Mouse (Mus musculus) right cerebral cortex, postnatal 10 days (tissue): ENCODE data around the gene Blvra.
A peak's percentile ranks its signal among the peaks of the same experiment; 100 is the strongest.
"Not testable (repeated sequence)": the region's sequence is repeated elsewhere in the genome, so short reads cannot be mapped to it uniquely, and the experiment has no call there.

ENCODE experiments used
- DNase-seq, 2 experiments: peaks; one replicate each; pipeline ENCODE4 v3.0.0; 2021; ENCODE audit warnings: low spot score in 2 of 2

Blvra gene

DNA sequence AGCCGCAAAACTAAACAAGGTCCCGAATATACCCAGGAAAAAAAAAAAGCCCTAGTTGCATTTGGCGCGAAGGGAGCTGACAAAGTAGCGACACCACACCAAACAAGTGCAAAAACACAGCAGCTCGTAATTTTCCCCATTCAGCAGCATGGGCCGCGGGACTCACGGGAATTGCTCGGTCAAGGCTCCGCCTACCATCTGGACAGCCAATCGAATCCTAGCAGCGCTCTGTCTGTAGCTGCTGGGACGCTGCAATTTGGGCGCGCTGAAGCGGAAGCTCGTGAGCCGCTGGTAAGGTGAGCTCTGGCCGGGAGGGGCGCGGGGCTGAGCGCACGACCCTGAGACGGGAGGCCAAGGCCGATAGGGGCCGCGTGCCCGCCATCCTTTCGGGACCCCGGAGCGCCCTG lies at the start of gene Blvra:
Gene Blvra (plus strand): TSS at position 231 of the 407 bp plus-strand sequence.
- DNase-seq: peak; percentile 92 to 94

DNA sequence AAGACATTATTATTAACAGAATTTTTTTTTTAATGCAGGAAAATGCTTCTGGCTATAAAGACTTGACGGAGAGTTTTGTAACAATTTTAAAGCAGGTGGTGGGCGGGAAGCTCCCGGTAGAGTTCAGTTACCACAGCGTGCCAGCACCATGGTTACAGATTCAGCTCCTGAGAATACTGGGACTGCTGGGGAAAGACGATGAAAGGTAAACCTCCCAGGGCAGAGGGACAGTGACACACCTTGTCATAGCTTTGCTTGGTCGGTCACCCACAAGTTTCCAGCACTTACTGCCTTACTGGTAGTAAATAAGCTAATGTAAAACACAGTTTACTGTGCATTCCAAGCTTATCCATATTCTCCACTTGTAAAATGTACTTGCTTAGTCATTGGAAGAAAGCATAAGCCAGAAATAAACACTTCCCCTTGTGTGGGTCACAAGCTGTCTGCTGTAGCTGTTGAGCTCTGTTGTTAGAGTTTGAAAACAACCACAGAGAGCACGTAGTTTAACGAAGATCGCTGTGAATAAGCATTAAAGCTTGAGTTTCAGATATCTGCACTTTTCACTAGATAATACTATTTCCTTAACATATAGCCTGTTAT lies 35.4 kb upstream of the Blvra start:
- peak; percentile 41 to 47 for DNase-seq

DNA sequence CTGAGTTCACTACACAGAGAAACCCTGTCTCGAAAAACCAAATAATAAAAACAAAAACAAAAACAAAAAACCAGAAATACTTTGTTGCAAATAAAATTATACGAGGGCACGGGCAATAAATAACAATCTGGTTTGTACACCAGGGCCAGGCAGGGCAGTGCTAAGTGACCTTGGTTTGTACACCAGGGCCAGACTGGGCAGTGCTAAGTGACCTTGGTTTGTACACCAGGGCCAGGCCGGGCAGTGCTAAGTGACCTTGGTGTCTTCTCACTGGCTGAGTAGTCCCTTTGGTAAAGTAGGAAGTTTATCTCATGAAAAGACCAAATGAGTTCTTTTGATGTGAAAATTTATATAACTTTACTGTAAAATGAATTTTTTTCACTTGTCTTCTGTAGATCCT lies 33.2 kb upstream of the Blvra start:
- DNase-seq: no peak

DNA sequence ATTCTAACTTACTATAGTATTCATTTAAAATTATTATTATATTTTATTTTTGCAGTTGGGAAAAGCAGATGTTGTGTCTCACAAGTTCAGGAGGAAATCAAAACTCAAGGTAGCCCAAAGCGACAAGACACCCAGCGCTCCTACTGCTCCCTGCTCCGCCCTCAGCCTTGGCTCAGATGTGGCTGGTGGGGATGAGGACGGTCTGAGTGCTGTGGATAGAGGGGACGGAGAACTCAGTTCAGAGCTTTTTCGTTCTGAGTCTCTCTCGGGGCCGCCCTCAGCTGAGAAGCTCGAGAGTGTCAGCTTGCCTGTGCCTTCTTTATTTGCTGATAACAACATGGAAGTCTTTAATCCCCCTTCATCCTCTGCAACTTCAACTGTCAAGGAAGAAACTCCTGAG lies 9.0 kb upstream of the Blvra start:
- DNase-seq: no peak

DNA sequence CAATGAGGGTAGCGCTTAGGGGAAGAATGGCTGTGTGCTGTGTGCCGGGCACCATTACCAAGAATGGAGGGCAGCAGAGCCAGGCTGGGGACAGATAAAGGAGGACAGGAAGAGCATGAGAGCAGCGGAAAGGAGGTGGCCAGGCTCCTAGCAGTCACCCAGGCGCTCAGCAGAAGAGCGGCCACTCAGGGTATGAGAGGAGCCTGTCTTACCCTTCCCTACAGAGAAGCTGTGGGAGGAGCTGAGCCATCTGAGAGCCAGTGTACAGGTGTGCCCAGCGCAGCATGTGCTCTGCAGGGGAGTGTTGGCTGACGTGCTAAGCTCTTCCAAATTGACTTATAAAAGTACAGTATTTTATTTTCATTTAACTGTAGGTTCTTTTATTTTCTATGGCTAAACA lies 1.7 kb upstream of the Blvra start:
- DNase-seq: no peak

DNA sequence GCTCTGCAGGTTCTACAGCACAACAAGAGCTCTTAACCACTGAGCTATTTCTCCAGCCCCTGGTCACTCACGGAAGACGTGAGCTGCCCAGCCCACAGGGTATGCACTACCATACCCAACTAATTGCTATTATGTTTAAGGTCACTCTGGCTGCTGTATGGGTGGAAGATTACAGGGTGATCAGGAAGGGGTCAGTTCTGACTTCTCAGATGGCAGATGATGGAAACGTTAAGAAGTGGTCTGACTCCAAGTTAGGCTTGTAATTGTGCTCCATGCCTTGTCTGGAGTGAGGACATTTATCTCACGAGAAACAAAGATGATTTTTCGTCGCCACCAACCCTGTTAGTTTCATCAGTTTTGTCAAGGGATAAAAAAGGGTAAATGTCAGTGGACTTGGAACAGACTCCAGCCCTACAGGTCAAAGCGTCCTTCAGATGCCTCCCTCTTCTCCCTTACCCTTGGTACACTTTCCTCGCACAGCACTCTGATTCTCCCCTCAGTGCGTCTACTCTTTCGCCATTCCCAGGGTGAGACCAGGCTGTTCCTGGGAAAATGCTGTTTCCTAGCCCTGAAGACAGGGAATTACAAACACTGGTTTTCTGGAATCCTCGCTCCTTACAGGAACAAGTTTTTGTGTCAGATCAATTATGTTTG lies 557 bp upstream of the Blvra start:
- DNase-seq: no peak

DNA sequence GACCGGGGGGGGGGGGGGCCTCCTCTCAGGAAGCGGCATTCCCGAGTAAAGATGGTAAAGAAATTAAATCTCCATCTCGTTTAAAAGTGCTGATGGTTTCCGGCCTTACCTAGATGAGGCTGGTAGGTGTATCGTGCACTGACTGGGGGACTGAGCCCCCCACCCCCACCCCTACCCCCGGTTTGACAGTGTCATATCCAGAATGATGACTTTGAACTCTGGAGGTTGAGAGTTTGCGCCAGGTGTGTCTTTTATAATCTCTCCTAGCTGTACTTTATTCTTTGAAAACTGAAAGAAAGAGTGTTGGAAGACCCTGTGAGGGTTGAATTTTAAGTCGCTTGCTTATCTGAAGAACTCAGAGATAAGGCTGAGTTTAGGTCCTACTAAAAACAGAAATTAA lies 414 bp downstream of the Blvra start:
- DNase-seq: no peak

DNA sequence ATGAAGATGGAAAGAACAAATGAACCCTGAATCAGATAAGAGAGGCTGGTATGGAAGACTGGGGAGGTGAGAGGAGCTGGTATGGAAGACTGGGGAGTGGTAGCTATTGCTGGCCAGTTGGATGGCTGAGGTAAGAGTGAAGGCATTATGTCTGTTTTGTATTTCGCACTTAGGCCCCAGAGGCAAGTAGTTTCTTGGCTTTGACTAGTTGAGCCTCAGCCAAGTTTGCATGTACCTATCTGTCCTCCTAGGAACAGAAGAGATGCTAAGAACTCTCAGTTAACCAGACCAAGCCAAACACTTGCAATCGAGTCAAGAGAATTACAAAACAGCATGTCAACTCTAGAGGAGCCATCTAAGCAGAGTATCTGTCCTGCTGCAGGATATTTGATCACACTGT lies 3.7 kb downstream of the Blvra start:
- no peak for DNase-seq

DNA sequence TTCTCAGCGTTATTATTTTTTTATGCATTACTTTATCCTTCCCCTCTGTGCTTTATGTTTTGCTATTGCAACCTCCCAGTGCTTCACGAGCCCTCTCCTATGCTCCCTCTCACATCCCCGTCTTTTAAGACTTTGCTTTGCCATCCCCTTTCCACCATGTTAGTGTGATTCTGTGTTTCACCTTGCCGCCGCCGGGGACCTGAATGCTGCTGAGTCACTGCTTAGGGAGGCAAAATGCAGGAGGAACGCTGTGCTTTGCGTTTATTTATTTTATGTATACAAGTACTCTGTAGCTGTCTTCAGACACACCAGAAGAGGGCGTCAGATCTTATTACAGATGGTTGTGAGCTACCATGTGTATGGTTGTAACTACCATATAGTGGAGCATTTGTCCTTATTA lies 7.1 kb downstream of the Blvra start:
- DNase-seq: no peak

DNA sequence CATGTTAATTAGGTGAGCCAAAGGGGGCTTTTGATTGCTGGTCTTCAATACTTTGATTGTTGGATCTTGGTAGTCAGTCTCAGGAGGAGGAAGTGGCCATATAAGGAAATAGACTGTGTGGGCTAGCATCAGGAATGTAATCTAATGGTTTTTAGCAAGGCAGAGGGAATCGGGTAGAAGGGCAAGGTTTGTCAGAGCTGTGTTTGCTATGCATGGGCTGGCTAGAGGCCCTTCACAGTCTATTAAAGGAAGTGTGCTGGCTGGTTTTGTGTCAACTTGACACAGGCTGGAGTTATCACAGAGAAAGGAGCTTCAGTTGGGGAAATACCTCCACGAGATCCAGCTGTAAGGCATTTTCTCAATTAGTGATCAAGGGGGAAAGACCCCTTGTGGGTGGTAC lies 8.6 kb downstream of the Blvra start:
- not testable (repeated sequence) for DNase-seq

DNA sequence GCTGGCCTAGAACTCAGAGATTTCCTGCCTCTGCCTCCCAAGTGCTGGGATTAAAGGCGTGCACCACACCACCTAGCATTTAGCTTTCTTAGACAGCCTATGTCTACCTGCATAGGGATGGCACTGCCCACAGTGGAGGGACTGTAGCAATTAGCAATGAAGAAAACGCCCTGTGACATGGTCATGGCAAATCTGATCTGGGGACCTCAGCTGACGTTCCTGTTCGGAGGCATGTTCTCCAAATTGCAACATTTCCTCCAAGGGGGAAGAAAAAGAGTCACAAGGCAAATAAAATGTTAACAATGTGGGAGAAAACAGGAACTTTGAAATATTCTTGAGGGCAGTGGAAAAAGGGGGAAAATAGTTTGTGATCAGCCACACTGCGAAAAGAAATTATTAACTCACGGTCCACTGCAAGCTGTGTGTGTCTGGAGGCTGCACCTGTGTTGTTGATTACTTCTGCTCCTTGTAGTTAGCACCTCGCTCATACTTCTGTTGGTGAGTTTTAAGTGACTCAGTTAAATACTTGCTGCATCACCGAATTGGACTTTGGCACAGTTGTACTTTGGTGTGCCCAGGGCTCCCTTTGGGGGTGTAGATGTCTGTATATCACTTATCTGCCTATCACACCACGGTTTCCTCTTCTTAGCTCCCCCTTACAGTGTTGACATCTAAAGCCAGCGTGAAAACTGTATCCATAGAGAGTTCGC lies 9.6 kb downstream of the Blvra start:
- DNase-seq: no peak

DNA sequence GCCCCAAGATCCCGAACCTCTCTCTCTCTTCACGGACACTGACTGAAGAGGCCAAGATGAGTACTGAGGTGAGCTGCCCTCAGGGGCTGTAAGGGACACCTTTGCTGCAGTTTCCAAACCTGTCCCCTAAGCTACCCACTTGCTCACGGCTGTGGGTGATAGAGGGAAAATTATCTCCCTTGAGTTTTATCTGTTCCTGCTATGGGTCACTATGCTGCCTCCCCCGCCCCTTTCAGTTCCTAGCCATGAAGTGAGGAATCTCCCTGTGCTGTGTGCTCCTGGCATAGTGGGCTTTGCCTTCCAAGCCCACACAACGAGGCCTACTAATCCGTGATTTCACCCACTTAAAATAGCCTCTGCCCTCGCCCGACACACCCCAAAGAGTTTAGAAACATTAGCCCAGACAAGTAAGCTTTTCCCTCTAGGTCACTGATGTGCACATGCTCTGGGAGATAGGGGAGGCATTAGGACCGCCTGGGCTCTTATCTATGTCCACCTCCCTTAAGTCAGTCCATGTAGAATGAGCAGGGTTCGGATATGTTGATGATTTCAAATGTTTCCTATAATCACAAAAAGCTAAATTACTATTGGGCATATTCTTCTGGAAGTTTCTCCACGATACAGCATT lies 10.2 kb downstream of the Blvra start:
- DNase-seq: no peak

DNA sequence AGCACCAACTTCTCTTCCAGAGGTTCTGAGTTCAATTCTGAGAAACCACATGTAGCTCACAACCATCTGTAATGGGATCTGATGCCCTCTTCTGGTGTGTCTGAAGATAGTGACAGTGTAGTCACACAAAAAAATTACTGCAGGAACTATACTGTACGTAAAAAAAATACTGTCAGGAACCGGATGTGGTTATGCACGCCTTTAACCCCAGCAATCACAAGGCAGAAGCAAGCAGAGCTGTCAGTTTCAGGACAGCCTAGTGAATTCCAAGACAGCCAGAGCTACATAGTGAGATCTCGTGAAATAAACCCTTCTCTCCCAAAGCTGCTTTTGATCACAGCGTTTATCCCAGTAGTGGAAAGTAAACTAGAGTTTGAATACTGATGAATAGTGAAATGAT lies 15.8 kb downstream of the Blvra start:
- DNase-seq: no peak

DNA sequence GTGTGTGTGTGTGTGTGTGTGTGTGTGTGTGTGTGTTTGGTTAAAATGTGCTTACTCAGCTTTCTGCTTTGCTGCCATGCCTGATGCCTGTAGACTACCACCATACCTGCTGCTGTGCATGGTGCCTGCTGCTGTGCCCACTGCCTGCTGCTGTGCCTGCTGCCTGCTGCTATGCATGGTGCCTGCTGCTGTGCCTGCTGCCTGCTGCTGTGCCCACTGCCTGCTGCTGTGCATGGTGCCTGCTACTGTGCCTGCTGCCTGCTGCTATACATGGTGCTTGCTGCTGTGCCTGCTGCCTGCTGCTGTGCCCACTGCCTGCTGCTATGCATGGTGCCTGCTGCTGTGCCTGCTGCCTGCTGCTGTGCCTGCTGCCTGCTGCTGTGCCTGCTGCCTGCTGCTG lies 19.7 kb downstream of the Blvra start:
- DNase-seq: not testable (repeated sequence)

DNA sequence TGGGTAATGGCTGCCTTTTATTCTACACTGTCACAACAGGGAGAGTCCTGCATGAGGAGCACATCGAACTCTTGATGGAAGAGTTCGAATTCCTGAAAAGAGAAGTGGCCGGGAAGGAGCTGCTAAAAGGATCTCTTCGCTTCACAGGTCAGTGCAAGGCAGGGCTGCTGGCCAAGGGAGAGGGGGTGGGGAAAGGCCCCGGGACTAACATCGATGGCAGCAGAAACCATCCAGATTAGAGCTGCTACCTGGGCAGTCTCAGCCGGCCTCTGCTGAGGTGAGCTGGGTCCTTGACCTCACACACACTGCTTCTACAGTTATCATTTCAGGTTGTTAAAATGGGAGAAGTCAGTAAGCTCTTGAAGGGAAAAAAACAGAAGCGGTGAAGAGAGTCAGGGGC lies 21.5 kb downstream of the Blvra start:
- DNase-seq: no peak

DNA sequence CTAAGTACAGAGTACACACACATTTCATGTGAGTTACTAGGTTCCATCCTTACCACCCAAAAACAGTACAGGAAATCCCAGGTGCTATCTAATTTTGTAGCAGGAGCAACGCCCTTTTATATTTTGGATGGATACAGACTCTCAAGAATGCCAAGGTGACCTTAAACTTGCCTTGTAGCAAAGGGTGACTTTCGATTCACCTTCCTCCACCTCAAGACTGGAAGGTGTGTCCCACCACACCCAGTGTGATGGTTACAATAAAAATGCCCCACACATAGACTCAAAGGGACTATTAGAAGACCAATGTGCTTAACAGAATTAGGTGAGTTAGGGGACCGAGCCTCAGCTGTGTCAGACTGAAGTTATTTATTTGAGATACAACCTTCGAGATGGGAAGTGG lies 38.5 kb downstream of the Blvra start:
- no peak for DNase-seq

DNA sequence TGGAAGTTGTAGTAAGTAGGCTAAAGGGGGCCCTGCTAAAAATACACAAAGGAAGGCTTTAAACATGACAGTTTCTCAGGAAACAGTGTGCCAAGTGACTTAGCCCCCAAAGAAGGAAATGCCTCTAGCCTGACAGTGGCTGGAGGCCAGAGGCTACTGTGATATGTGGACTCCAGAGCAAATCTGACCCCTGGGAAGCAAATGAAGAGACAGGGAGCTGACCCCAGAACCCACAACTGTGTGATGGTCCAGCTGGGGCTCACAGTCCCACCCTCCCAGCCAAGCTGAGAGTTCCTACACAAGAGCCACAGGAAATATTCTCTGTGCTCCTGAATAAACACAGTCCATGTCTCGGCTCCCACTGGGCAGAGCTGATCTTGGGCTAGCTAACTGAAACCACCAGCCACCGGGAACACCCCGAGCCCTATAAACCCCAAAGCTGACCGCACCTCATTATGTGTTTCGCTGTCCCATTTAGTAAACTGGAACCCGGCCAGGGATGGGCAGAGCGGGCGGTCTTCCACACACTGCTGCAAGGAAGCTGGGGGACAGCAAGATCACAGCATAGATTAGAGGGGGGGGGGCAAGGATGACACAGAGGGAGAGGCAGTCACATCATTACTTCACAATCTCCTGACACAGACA lies 51.2 kb downstream of the Blvra start:
- peak in 1 of 2 experiments; percentile 36 for DNase-seq

DNA sequence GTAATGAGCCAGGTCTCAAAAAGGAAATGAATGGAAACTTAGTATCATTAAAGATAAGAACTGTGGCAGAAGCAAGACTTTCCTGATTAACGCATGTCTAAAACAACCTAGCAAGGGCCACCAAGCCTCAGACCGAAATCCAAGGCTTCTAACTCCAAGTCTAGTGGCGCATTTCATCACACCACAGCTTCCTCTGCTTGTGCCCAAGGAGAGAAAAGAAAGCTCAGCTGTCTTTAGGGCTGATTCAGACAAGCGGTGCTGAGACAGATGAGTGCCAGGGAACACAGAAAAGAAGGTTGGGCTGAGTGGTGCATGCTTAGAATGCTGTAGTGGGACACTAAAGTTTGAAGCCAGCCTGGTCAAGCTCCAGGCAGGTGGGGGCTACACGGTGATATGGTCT lies 58.5 kb downstream of the Blvra start:
- no peak for DNase-seq

DNA sequence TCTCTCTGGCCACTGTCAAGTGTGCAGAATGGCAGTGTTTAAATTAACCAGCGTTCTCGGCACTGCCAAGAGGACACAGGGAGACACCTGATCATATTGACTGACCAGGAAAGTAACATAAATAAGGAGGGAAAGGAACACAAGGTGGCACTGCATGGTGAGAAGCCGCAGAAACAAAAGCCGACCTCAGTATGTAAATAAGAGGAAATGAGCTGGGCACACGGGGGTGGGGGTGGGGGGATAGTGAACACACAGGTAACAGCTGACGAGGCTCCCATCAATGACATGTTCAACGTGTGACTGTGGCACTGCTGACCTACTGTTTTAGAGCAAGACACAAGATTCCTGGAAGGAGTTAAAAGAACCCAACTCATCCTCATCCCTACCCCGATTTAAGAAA lies 60.9 kb downstream of the Blvra start:
- no peak for DNase-seq

DNA sequence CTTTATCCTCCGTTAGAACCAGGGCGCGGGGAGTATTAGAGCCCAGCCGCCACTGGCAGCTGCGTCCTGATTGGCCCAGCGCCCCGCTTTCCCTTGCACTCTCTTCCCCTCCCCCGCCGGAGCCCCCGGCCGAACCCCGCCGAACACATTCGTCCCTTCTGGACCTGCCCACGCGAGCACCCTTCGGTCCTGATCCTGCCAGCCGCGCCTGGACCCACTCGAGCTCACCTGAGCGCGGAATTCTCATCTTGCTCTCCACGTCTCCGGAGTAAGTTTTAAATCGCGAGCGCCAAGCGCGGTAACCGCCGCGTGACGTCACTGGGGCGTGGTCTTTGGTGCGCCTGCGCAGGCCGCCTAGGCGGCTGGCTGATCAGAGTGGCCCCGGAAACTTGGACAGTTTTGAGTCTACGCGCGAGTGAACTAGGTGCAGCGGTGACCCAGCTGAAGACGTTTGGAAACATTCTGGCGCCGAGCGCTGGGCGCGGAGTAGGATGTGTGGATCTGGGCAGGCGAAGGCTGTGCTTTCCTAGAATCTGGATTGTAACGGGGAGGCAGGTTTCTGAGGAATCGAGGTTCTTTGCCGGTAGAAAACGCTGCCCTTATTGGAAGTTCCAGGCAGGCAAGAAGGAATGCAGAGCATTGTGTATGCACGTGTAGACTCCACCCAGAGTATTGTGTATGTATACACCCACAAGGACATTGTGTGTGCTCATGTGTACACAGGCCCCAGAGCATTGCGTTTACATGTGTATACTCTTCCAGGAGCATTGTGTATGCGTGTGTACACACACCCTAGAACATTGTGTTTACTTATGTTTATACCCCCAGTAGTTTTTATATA lies 63.4 kb downstream of the Blvra start, which contains the start of gene Ncaph:
Gene Ncaph (minus strand): TSS at position 334 of the 841 bp plus-strand sequence.
- DNase-seq: peak; percentile 92 to 95

DNA sequence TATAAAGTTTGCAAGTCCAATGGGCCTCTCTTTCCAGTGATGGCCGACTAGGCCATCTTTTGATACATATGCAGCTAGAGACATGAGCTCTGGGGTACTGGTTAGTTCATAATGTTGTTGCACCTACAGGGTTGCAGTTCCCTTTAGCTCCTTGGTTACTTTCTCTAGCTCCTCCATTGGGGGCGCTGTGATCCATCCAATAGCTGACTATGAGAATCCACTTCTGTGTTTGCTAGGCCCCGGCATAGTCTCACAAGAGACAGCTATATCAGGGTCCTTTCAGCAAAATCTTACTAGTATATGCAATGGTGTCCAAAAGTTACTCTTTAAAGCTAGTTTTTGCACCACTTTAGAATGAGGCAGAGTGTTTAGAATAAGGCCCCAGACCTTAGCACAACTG lies 64.8 kb downstream of the Blvra start:
- not testable (repeated sequence) for DNase-seq
